Mouse (Mus musculus) thymus, adult 2 months (tissue): ENCODE results near the gene Prpf6. TPM values are rescaled to one million over a fixed set of nuclear protein-coding genes. Genes with fewer than 3 reads are reported as not detected.

Experiments
- DNase-seq: peaks from one replicate; pipeline ENCODE4 v3.0.0; 2021
- H3K27ac ChIP-seq: fragments of 200-500 bp; 2 replicates; pipeline ENCODE4 v1.5.1; 2012; ENCODE audit warnings: low read length, control low read depth; ENCODE audit not compliant: control insufficient read depth, insufficient read depth
- H3K27me3 ChIP-seq: fragments of 200-500 bp; 2 replicates; pipeline ENCODE4 v1.6.1; 2012; ENCODE audit warnings: mild to moderate bottlenecking, low read length, moderate library complexity, mixed read lengths; ENCODE audit not compliant: control insufficient read depth, insufficient read depth
- H3K36me3 ChIP-seq: fragments of 200-500 bp; 2 replicates; pipeline ENCODE4 v1.6.1; 2012; ENCODE audit warnings: mild to moderate bottlenecking, low read length, moderate library complexity; ENCODE audit not compliant: control insufficient read depth, insufficient read depth
- H3K4me1 ChIP-seq: fragments of 200-500 bp; replicated peaks from 2 replicates; pipeline ENCODE4 v1.6.1; 2012; ENCODE audit warnings: low read length; ENCODE audit not compliant: control insufficient read depth, insufficient read depth
- H3K4me3 ChIP-seq: fragments of 200-500 bp; 2 replicates; pipeline ENCODE4 v1.5.1; 2012; ENCODE audit warnings: mild to moderate bottlenecking, low read length, control low read depth, moderate library complexity; ENCODE audit not compliant: control insufficient read depth, insufficient read depth
- CTCF ChIP-seq: fragments of 200-500 bp; IDR thresholded peaks from 2 replicates; pipeline ENCODE4 v1.5.1; 2012; ENCODE audit warnings: mild to moderate bottlenecking, control low read depth, low read length, moderate library complexity, borderline replicate concordance; ENCODE audit not compliant: control insufficient read depth, poor library complexity, insufficient read depth; ENCODE audit errors: extremely low read depth
- POLR2A ChIP-seq: fragments of 200-500 bp; IDR thresholded peaks from 2 replicates; pipeline ENCODE4 v1.6.1; 2012; ENCODE audit warnings: mild to moderate bottlenecking, low read length, control low read depth, moderate library complexity; ENCODE audit not compliant: control insufficient read depth, poor library complexity, insufficient read depth; ENCODE audit errors: extremely low read depth
- whole genome bisulfite sequencing: fragments of 180-500 bp; shearing (Covaris S2); methylation state at CpG from one replicate; pipeline ENCODE4 v1.1.7; 2018; 5-methylcytosine and 5-hydroxymethylcytosine counted together
- polyA plus RNA-seq: library from polyadenylated mRNA; depleted of rRNA; stranded (reverse); fragments of >200 nt; gene quantifications from 2 replicates; pipeline ENCODE4 v1.2.3, GENCODE M21; 2012

The Prpf6 gene
- polyA plus RNA-seq, 1 experiment, result 22.2 TPM

DNA sequence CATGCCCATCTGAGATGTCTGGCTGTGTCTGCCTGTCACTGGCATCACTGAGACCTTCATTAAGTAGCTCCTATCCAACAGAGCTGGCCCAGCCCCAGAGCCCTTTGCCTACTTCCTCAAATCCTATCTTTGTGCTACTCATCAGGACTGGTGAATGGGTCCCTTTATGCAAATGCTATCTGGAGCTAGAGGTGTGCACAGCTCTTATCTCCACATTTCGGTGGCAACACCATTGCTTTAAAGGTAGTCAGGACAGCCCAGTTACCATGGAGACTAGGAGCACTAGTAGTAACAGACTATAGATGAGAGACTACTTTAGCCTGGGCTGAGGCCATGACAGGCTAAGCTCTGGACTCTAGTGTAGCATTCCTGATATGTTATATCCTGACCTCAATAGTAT lies 93.0 kb downstream of the Prpf6 start:
- Histone ChIP-seq H3K36me3 (0 out of 2 replicates have a peak, but pooled peaks cover 5% of the 10 kb centered on the region), H3K4me1 (peaks cover 9% of the 10 kb centered on the region), H3K27me3 (no peaks in the 10 kb centered on the region), H3K27ac (no peak overlapping the region), H3K4me3 (no peak overlapping the region)
- DNase-seq, result no peak
- 88% methylated on average over 1 of the region's 1 CpGs for WGBS
- TF ChIP-seq CTCF (no peak), POLR2A (no peak)

DNA sequence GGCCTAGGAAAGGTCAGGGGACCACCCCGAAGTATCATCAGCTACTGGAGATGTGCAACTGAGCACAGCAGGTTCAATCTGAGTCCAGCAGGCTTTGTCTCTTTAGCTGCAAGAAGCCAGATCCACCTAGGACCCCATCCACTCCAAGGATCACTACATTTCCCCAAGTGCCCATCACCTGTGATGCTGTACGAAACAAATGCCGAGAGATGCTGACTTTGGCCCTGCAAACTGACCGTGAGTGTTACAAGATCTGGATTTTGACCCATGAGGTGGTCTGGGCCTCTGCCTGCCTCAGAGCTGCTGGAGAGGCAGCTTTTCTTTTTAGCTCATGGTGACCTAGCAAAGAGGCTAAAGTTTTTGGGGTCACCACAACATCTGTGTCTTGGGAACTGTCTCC lies 94.0 kb downstream of the Prpf6 start:
- peaks cover 9% of the 10 kb centered on the region for H3K4me1 ChIP-seq
- no peak for TF ChIP-seq POLR2A
- TF ChIP-seq CTCF, result no peak
- 0 out of 2 replicates have a peak, but pooled peaks cover 5% of the 10 kb centered on the region for H3K36me3 ChIP-seq
- DNase-seq, result no peak
- H3K4me3 ChIP-seq, result no peak overlapping the region
- H3K27me3 ChIP-seq, result no peaks in the 10 kb centered on the region
- H3K27ac ChIP-seq, result no peak overlapping the region
- WGBS, result 97% methylated on average over 4 of the region's 4 CpGs

DNA sequence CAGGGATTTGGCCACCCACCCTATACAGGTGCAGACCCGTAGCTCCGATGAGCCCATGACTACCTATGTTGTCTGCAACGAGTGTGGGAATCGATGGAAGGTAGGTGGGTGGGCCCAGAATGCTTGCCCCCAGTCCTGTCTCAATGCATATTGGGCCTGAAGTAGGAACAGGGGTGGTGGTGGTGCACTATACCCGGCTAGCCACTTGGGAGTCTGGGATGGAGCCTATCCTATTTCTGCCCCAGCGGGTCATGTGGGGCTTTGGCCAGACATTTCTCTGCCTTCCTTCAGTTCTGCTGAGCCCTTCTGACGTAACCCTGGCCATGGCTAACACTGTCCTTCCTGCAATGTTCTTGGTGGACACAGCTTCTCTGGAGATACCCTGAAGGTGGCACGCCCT lies 95.9 kb downstream of the Prpf6 start:
- H3K4me3 ChIP-seq, result no peak overlapping the region
- 0 out of 2 replicates have a peak, but pooled peaks cover 5% of the 10 kb centered on the region for H3K36me3 ChIP-seq
- H3K4me1 ChIP-seq, result peaks cover 22% of the 10 kb centered on the region
- TF ChIP-seq POLR2A, result no peak
- no peak for TF ChIP-seq CTCF
- 97% methylated on average over 8 of the region's 8 CpGs for WGBS
- H3K27me3 ChIP-seq, result no peaks in the 10 kb centered on the region
- no peak overlapping the region for H3K27ac ChIP-seq
- DNase-seq, result no peak

DNA sequence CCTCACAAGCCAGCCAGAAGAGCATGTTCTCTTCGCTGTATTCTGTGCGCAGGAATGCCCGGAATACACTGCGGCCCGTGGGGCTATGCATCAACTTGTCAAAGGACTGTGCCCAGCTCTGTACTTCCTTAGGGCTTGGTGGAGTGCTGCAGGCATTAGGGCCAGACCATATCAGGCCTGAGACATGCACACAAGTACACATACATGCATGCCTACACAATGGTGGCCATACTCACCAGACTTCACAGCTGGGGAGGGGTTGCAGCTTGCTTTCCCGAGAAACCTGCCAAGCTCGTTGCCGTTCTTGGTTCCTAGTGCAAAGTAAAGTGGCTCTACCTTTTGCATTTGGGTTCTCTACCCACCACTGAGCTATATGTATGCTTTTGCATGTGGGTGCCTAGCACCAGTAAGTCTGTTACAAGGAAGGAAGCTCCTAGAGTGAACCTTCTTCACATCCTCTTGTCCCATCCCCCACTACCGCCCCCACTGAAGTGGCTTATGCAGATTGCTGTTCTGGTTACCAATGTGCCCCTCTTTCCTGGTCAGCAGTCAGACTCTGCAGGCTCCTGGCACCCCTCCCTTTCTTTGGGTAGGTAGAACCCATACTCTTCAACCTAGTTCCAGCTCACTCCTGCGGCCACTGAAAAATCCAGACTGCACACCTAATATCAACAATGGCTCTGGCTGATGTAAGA lies 97.9 kb downstream of the Prpf6 start:
- H3K27ac ChIP-seq, result no peak overlapping the region
- no peak for DNase-seq
- H3K4me1 ChIP-seq, result peaks cover 35% of the 10 kb centered on the region
- 84% methylated on average over 10 of the region's 10 CpGs for WGBS
- no peaks in the 10 kb centered on the region for H3K27me3 ChIP-seq
- TF ChIP-seq POLR2A, result no peak
- TF ChIP-seq CTCF, result no peak
- H3K4me3 ChIP-seq, result no peak overlapping the region
- H3K36me3 ChIP-seq, result 0 out of 2 replicates have a peak, but pooled peaks cover 5% of the 10 kb centered on the region

DNA sequence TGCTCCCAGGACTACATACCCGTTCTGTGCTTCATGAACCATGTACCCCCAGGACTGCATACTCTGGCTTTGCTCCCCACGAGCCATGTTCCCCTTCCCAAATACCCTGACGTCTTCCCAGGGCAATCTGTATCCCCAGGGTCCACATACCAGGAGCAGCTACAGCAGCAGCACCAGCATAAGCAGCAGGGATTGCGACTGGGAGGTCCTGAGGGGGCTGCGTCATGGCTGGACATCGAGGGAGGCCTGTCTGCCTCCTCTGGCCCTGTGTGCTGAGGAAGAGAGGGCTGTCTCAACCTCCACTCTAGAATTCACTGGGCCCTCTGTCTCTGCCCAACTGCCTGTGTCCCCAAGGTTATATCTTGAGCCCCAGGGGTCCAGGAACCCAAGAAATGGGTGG lies 99.4 kb downstream of the Prpf6 start:
- no peak for DNase-seq
- WGBS, result 82% methylated on average over 6 of the region's 6 CpGs

DNA sequence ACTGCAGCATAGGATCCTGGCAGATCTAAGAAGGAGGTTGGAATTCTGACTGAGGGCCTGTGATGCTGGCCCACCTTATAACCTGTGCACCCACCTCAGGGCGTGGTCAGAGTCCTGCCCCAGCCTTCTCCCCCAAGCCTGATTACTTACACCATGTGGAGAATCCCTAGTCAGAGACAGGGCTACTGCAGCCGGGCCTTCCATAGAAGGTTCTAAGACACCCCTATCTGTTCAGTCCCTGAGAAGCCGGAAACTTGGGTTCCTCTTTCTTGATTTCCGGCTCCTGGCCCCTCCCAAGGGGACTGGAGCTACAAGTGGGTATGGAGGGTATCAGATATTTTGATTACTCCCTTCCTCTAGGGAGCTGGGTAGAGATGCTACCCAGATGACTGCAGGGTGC lies 99.9 kb downstream of the Prpf6 start:
- DNase-seq, result peak; percentile 49
- Histone ChIP-seq H3K27me3 (no peaks in the 10 kb centered on the region), H3K27ac (no peak overlapping the region; the same call in 1 of the 2 replicates), H3K4me3 (peak overlapping the region; percentile 20), H3K4me1 (peaks cover 36% of the 10 kb centered on the region), H3K36me3 (0 out of 2 replicates have a peak, but pooled peaks cover 5% of the 10 kb centered on the region)
- TF ChIP-seq CTCF (no peak), POLR2A (no peak)
- 13% methylated on average over 4 of the region's 4 CpGs for WGBS

More for the DNA sequence above, 99.4 kb downstream of the Prpf6 start:
- Histone ChIP-seq H3K36me3 (0 out of 2 replicates have a peak, but pooled peaks cover 5% of the 10 kb centered on the region), H3K27ac (no peak overlapping the region), H3K4me1 (peaks cover 36% of the 10 kb centered on the region), H3K27me3 (no peaks in the 10 kb centered on the region), H3K4me3 (no peak overlapping the region)
- TF ChIP-seq POLR2A (no peak), CTCF (no peak)

DNA sequence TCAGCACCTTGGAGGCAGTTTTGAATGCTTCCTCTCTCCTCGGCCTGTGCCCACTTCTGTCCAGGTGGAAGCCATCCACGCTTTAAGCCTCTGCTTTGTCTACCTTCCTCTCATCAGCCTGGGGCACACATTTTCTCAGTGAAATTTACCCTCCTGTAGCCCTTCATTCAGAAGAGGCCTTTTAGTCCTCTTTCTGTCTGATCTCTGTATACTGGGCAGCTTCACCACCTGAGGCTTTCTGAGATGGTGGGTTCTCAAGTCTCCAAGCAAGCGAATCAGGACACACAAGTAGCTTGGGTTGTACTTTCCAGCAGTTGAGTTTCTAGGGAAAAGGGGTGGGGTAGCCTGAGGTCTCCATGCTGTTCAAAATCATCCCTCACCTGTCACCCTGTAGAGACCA lies 100.6 kb downstream of the Prpf6 start:
- peak overlapping the region; percentile 77; the same call in 1 of the 2 replicates for H3K4me3 ChIP-seq

More for the DNA sequence above, 100.6 kb downstream of the Prpf6 start:
- WGBS, result 70% methylated on average over 3 of the region's 3 CpGs
- TF ChIP-seq CTCF (no peak), POLR2A (no peak)
- Histone ChIP-seq H3K4me1 (peaks cover 36% of the 10 kb centered on the region), H3K27ac (no peak overlapping the region), H3K27me3 (no peaks in the 10 kb centered on the region), H3K36me3 (0 out of 2 replicates have a peak, but pooled peaks cover 5% of the 10 kb centered on the region)
- no peak for DNase-seq
